Mouse (Mus musculus) erythroblast, embryonic 14.5 days (primary cell): Measurements from ENCODE around the gene Gm10645.

ENCODE experiments used
- GATA1 ChIP-seq: IDR thresholded peaks from 2 replicates; pipeline ENCODE4 v1.6.1; 2012; ENCODE audit warnings: low read length, inconsistent platforms, mixed read lengths
- TAL1 ChIP-seq: IDR thresholded peaks from 3 replicates; pipeline ENCODE4 v1.6.1; 2012; ENCODE audit warnings: low read length, inconsistent platforms, mixed read lengths

- TF ChIP-seq TAL1 (no peak), GATA1 (no peak)
Observed at GRCm38 (mm10) chr8:83209581-83209980, 43.6 kb upstream of the Gm10645 start.
